Mouse (Mus musculus): ENCODE data around the gene Slc16a10. TPM values are rescaled to one million over a fixed set of nuclear protein-coding genes. Genes with fewer than 3 reads are reported as not detected.

The Slc16a10 gene
- polyA plus RNA-seq, 2 experiments = 32.8 to 63.5 TPM

DNA sequence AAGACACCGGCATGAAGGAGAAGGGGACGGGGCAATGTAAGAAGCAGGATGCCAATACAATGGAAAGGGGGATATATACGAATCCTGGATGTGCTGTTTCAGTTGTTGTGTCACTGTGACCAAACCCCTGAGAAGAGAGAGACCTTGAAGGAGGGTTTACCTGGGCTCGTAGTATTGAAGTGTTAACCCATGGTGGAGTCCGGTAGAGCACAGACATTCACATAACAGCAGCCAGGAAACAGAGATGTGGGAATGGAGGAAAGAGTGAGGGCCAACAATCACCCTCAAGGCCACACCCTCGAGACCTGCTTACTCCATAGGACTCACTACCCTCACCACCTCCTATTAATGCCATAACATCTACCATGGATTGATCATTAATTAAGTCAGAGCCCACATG, 7.2 kb downstream of the Slc16a10 start:
- peak overlapping the region; percentile 50 for H3K27ac ChIP-seq
- peaks cover 65 to 74% of the 10 kb centered on the region in 2 experiments for H3K4me1 ChIP-seq (replicated peaks; ENCODE audit: control insufficient read depth in 2 of 2, insufficient read depth in 2 of 2, low read length in 1 of 2)
- ATAC-seq (ENCODE audit: insufficient read depth) = no peak
- TF ChIP-seq EP300 (IDR thresholded peaks at IDR 0.05; ENCODE audit: low read depth) (no peak), CTCF (IDR thresholded peaks at IDR 0.05; ENCODE audit: low read depth) (no peak)
- WGBS (ENCODE audit: insufficient replicate concordance) = 85% methylated on average over 6 of the region's 6 CpGs
- DNase-seq (ENCODE audit: low read depth in 3 of 3, low spot score in 3 of 3) = no peak
- peak overlapping the region; percentile 18 for H3K4me2 ChIP-seq (ENCODE audit: low read depth)
- peak overlapping the region; percentile 18; the same call in 1 of the 2 replicates for H3K9ac ChIP-seq (replicated peaks)
- H3K9me3 ChIP-seq (ENCODE audit: control insufficient read depth, low read length) = no peaks in the 10 kb centered on the region
- 0 out of 4 replicates have a peak overlapping the region, but pooled peaks of 1 of the 2 experiments have one; percentile 7 for H3K4me3 ChIP-seq (ENCODE audit: insufficient read depth in 1 of 2, low read depth in 2 of 2, low read length in 2 of 2)
- no peaks in the 10 kb centered on the region for H3K27me3 ChIP-seq (ENCODE audit: control insufficient read depth, insufficient read depth, low read length)
- peaks cover 43% of the 10 kb centered on the region for H3K36me3 ChIP-seq (replicated peaks; ENCODE audit: control insufficient read depth, insufficient read depth, low read depth)

DNA sequence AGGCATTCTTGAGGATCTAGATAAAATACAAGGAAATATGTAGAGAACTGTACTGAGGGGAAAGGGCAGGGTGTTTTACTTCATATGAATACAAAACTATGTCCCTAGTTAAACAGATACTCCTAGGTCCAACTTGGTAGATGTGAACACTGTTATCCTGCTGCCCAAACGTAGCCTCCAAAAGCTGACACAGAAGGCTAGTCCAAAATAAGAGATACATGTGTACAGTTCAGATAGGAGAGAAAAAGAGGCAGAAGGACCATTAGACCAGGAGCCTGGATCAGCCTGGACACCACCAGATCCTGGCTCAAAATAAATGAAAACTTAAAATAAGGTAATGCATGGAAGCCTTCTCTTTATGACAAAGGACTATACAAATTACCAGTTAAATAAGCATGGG, 8.4 kb downstream of the Slc16a10 start:
- H3K4me3 ChIP-seq (ENCODE audit: insufficient read depth in 1 of 2, low read depth in 2 of 2, low read length in 2 of 2) = peak overlapping the region in 1 of 2 experiments; percentile 28; a peak in 1 of 4 replicates
- 15% methylated on average over 1 of the region's 1 CpGs for WGBS (ENCODE audit: insufficient replicate concordance)
- peak; percentile 10; the same call in 1 of the 2 replicates for ATAC-seq (ENCODE audit: insufficient read depth)
- H3K36me3 ChIP-seq (replicated peaks; ENCODE audit: control insufficient read depth, insufficient read depth, low read depth) = peaks cover 38% of the 10 kb centered on the region
- H3K27ac ChIP-seq = peak overlapping the region; percentile 91
- no peaks in the 10 kb centered on the region for H3K9me3 ChIP-seq (ENCODE audit: control insufficient read depth, low read length)
- no peaks in the 10 kb centered on the region for H3K27me3 ChIP-seq (ENCODE audit: control insufficient read depth, insufficient read depth, low read length)
- peaks cover 70 to 76% of the 10 kb centered on the region in 2 experiments for H3K4me1 ChIP-seq (replicated peaks; ENCODE audit: control insufficient read depth in 2 of 2, insufficient read depth in 2 of 2, low read length in 1 of 2)
- H3K9ac ChIP-seq (replicated peaks) = peak overlapping the region; percentile 58
- peak in 1 of 3 experiments; percentile 63 for DNase-seq (ENCODE audit: low read depth in 3 of 3, low spot score in 3 of 3)
- peak overlapping the region; percentile 69 for H3K4me2 ChIP-seq (ENCODE audit: low read depth)
- TF ChIP-seq CTCF (IDR thresholded peaks at IDR 0.05; ENCODE audit: low read depth) (no peak), EP300 (IDR thresholded peaks at IDR 0.05; ENCODE audit: low read depth) (peak; percentile 64)

DNA sequence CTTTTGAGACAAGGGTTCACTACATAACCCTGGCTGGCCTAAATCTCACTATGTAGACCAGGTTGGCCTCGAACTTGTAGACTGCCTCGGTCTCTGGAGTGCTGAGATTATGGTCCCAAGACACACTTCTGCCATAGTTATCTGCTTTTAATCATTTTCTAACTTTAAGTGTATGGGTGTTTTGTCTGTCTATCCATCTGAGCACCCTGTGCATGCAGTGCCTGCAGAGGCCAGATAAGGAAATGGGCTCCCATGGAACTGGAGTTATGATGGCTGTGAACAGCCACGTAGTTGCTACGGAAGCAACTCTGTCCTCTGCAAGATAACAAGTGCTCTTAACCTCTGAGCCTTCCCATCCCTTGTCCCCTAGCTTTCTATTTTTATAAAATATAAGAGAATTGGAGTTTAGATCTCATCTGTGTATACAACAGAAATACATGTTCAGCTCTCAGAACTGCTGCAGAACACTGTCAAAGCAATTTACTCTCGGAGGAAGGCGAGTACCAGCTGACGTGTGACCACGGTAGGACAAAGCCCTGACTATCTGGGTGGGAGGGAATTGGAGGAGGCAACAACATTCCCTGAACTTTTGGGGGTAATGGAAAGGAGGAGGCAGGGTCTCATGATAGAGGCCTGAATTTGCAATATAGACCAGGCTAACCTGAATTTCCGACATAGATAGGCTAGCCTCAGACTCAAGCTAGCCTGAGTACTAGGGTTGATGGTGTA, 10.2 kb downstream of the Slc16a10 start:
- TF ChIP-seq CTCF (IDR thresholded peaks at IDR 0.05; ENCODE audit: low read depth) = no peak
- TF ChIP-seq EP300 (IDR thresholded peaks at IDR 0.05; ENCODE audit: low read depth) = peak; percentile 100
- 16% methylated on average over 9 of the region's 9 CpGs for WGBS (ENCODE audit: insufficient replicate concordance)
- H3K9me3 ChIP-seq (ENCODE audit: control insufficient read depth, low read length) = no peaks in the 10 kb centered on the region
- H3K36me3 ChIP-seq (replicated peaks; ENCODE audit: control insufficient read depth, insufficient read depth, low read depth) = peaks cover 36% of the 10 kb centered on the region
- peaks cover 69 to 75% of the 10 kb centered on the region in 2 experiments for H3K4me1 ChIP-seq (replicated peaks; ENCODE audit: control insufficient read depth in 2 of 2, insufficient read depth in 2 of 2, low read length in 1 of 2)
- H3K4me3 ChIP-seq (ENCODE audit: insufficient read depth in 1 of 2, low read depth in 2 of 2, low read length in 2 of 2) = peak overlapping the region; percentile 40 to 54
- peak overlapping the region; percentile 62 for H3K9ac ChIP-seq (replicated peaks)
- H3K4me2 ChIP-seq (ENCODE audit: low read depth) = peak overlapping the region; percentile 69
- ATAC-seq (ENCODE audit: insufficient read depth) = peak; percentile 97
- peak; percentile 99 for DNase-seq (ENCODE audit: low read depth in 3 of 3, low spot score in 3 of 3)
- H3K27me3 ChIP-seq (ENCODE audit: control insufficient read depth, insufficient read depth, low read length) = no peaks in the 10 kb centered on the region
- peak overlapping the region; percentile 91 for H3K27ac ChIP-seq

DNA sequence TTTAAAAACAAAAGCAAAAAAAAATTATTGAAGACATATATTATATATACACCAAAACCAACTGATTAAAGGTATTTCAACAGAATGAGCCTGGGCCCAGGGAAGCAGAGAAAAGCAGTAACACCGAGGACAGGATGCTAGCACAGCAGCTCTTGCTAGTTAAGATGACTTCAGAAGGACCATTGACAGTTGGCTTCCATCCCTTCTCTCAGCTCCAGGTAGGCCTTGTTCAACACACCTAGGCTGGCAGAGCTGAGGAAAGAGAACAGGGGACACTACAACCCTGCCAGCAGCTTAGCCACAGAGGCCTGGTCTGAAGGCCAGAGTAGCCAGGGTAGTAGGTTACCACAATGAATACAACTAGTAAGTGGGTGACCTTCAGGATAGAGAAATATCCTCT, 11.9 kb downstream of the Slc16a10 start:
- DNase-seq (ENCODE audit: low read depth in 3 of 3, low spot score in 3 of 3) (no peak), ATAC-seq (ENCODE audit: insufficient read depth) (no peak)
- no peak overlapping the region for H3K4me3 ChIP-seq (ENCODE audit: insufficient read depth in 1 of 2, low read depth in 2 of 2, low read length in 2 of 2)
- H3K9ac ChIP-seq (replicated peaks) = no peak overlapping the region
- 69% methylated on average over 1 of the region's 1 CpGs for WGBS (ENCODE audit: insufficient replicate concordance)
- H3K4me1 ChIP-seq (replicated peaks; ENCODE audit: control insufficient read depth in 2 of 2, insufficient read depth in 2 of 2, low read length in 1 of 2) = peaks cover 77 to 80% of the 10 kb centered on the region in 2 experiments
- H3K9me3 ChIP-seq (ENCODE audit: control insufficient read depth, low read length) = no peaks in the 10 kb centered on the region
- H3K36me3 ChIP-seq (replicated peaks; ENCODE audit: control insufficient read depth, insufficient read depth, low read depth) = peaks cover 31% of the 10 kb centered on the region
- no peaks in the 10 kb centered on the region for H3K27me3 ChIP-seq (ENCODE audit: control insufficient read depth, insufficient read depth, low read length)
- no peak overlapping the region for H3K4me2 ChIP-seq (ENCODE audit: low read depth)
- TF ChIP-seq EP300 (IDR thresholded peaks at IDR 0.05; ENCODE audit: low read depth) = no peak
- TF ChIP-seq CTCF (IDR thresholded peaks at IDR 0.05; ENCODE audit: low read depth) = no peak
- peak overlapping the region; percentile 31 for H3K27ac ChIP-seq

DNA sequence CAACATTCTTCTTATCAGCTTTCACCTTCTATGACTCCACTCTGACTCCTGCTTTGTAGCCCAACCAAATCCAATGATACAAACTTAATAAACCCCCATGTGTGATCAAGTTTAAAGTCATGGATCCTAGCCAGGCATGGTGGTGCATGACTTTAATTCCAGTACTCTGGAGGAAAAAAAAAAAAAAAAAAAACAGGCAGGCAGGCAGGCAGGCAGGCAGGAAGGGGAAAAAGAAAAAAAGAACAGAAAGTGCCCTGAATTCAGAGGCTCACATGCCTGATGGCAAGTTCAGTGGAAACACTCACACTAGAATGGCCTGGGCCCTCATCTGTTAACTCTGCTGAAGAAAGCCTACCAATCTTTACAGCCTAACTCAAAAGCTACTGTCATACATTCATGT, 12.9 kb downstream of the Slc16a10 start:
- Histone ChIP-seq H3K9ac (replicated peaks) (peak overlapping the region; percentile 20; the same call in 1 of the 2 replicates), H3K4me1 (replicated peaks; ENCODE audit: control insufficient read depth in 2 of 2, insufficient read depth in 2 of 2, low read length in 1 of 2) (peaks cover 77 to 80% of the 10 kb centered on the region in 2 experiments), H3K4me2 (ENCODE audit: low read depth) (peak overlapping the region; percentile 21), H3K4me3 (ENCODE audit: insufficient read depth in 1 of 2, low read depth in 2 of 2, low read length in 2 of 2) (no peak overlapping the region), H3K27me3 (ENCODE audit: control insufficient read depth, insufficient read depth, low read length) (no peaks in the 10 kb centered on the region), H3K36me3 (replicated peaks; ENCODE audit: control insufficient read depth, insufficient read depth, low read depth) (peaks cover 31% of the 10 kb centered on the region), H3K9me3 (ENCODE audit: control insufficient read depth, low read length) (no peaks in the 10 kb centered on the region), H3K27ac (peak overlapping the region; percentile 79)
- no peak for DNase-seq (ENCODE audit: low read depth in 3 of 3, low spot score in 3 of 3)
- TF ChIP-seq EP300 (IDR thresholded peaks at IDR 0.05; ENCODE audit: low read depth) (no peak), CTCF (IDR thresholded peaks at IDR 0.05; ENCODE audit: low read depth) (no peak)
- ATAC-seq (ENCODE audit: insufficient read depth) = no peak
